Mouse (Mus musculus): ENCODE measurements around the gene Ap5z1.

The Ap5z1 gene

DNA sequence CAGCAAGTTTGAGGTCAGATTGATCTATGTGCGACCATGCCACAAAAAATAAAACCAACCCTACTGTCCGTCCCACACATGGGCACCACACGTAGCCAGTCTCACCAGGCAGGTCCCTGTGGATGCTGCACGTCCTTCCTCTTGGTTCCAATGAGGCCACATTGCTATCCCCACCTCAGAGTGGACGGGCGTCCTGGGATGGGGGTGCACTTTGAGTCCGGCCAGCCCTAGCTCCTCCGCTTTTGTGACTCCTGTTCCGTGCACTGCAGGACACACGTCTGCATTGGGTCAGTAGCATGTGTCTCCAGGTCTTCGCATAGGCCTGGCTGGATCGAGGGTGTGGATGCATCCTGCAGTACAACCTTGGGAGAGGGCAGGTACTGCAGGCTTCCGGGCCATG lies 4.6 kb downstream of the Ap5z1 start:
- intact Hi-C loops (cut with DNase I): no loop called here

DNA sequence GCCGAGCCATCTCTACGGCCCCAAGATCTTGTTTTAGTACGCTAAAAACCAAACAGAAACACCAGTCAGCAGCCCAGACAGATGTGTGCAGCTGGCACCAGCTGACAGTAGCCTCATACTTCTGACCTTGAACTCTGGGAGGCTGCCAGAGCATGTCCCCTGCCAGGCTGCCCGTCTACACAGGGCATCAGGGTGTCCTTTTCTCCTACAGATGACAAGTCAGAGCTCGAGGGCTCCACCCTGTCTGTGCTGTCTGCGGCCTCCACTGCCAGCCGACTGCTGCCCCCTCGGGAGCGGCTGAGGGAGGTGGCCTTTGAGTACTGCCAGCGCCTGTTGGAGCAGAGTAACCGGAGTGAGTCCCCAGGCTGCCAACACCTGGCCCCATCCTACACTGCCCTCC lies 6.1 kb downstream of the Ap5z1 start:
- intact Hi-C loops (cut with DNase I): no loop called here

DNA sequence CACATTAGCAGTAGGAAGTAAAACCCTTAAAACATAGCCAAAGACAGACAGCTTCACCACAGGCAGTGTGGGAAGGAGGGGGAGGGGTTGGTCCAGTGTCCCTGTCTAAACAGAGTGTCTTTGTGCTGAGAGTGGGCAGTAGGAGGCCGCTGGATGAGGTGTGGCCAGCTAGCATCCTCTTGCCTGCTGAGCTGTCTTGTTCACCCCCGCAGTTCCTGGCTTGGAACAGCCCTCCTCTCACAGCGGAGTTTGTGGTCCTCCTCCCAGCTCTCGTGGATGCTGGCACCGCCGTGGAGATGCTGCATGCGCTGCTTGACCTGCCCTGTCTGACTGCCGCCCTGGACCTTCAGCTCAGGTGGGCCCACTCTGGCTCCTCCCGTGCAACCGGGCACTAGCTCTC lies 10.0 kb downstream of the Ap5z1 start:
- intact Hi-C loops (cut with DNase I): no loop called here

DNA sequence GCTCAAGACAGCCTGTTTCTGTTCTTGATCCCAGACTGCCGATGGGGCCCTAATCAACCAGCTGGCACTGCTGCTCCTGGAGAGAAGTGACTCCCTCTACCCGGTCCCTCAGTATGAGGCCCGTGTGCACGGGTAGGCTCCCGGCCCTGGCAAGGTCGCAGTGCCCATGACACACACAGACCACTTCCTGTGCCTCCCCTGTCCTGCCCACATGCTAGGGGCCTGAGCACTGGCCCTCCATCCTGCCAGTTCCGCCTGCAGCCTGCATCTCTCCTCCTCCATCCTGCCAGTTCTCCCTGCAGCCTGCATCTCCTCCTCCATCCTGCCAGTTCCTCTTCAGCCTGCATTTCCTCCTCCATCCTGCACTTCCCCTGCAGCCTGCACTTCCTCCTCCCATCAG lies 11.9 kb downstream of the Ap5z1 start:
- intact Hi-C loops (cut with DNase I): loop anchor here (5.0 kb wide), 1 partner anchor 152 kb away; the partner anchor contains the start of gene Wipi2

DNA sequence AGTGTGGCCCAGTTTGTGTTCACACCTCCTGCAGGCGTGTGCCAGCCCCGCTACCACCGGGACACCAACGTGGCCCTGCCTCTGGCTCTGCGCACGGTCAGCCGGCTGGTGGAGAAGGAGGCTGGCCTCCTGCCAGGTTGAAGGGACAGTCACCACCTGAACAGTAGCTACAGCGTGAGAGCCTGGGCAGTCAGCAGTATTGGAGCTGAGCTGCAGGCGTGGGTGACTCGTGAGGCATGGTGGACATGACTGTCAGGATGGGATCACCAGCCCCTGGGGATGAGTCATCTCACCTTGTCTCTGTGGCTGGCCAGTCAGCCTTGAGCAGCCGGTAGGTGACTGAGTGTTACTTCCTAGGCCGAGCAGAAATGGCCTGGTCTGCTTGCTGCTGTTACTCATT lies 13.6 kb downstream of the Ap5z1 start:
- intact Hi-C loops (cut with DNase I): loop anchor here (5.0 kb wide), 1 partner anchor 150 kb away; the partner anchor contains the start of gene Wipi2

DNA sequence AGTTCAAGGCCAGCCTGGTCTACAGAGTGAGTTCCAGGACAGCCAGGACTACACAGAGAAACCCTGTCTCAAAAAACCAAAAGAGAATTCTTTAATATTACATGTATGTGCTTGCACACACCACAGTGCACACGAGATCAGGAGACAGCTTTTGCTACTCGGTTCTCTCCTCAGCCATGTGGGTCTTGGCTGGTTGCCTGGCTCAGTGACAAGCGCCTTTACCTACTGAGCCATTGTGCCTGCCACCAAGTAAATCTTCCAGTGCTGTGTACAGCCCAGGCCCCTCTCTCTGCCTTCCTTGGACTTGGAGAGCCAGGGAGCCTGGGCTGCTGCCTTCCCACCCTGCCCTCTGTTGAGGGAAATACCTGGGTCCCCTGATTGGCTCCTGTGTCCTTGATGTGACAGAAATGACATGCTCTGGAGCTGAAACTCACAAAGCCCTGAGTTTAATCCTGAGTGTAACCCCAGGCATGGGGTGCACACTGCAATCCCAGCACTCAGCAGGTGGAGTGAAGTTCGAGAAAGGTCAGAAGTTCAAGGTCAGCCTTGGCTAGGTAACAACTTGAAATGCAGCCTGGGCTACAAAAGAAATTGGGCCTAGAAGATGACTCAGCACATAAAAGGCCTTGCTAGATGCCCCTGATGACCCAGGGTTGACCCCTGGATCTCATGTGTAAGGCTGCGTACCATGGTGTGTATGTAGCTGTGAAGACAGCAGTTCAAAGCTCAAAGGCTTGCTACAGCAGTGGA lies 14.3 kb downstream of the Ap5z1 start:
- intact Hi-C loops (cut with DNase I): loop anchor here (5.0 kb wide), 1 partner anchor 149 kb away; the partner anchor contains the start of gene Wipi2

DNA sequence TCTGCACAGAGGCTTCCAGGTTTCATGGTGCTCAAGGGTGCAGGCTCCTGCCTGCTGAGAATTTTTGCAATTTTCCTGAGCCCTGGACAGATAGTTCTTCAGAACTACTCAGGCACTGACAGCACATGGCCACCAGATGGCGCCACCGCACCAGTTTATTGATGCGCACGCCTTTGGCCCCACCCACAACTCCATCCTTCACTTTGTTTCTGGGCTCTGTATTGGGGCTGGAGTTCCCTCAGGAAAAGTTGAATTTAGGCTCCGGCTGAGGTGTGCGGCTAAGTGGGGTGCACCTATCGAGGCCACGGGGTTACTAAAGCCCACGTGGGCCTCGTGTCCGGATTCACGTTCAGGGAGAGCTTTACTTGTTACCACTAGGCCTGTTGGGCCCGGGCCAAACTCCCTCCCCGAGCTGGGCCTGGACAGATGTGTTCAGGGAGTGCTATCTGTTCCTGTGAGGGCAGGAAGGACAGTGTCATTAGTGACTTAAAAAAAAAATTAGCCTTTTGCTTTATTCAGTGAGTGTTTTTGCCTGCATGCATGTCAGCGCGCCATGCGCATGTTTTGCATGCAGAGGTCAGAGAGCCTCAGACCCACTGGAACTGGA lies 15.2 kb downstream of the Ap5z1 start:
- intact Hi-C loops (cut with DNase I): loop anchor here (5.0 kb wide), 1 partner anchor 148 kb away; the partner anchor contains the start of gene Wipi2

DNA sequence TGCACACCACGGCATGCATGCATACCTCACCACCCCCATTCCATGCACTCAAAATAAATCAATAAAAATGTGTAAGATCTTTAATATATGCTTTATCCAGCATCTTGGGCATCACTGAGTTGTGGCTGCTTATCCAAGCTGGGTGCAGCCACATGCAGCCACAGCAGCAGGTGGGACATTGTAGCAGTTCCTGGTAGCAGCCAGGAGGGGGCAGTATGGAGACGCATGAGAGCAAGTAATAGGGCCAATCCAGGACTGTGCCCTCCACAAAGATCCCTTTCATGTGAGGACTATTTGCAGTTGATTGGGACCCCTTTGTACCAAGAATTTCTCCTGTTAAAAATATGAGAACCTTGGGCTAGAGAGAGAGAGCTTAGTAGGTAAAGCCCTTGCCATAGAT lies 18.8 kb downstream of the Ap5z1 start:
- intact Hi-C loops (cut with DNase I): loop anchor here (5.0 kb wide), 1 partner anchor 70 kb away; the partner anchor contains the start of gene Radil

DNA sequence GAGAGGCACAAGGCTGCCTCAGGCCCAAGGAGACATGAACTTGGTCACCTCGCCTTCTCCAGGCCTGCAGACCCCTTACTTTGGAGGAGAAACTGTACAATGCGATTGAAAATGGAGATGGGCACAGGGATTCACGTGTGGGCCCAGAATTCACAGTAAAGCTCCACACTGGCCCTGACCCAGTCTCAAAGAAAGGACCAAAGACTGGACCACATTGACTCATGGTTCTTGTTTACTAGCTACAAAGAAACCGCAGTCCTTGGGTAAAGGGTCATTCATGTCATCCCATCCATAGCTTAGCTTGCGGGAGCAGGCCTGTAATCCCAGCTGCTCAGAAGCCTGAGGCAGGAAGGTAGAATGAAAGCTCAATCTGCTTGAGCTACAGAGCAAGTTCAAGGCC lies 19.8 kb downstream of the Ap5z1 start:
- intact Hi-C loops (cut with DNase I): loop anchor here (5.0 kb wide), 1 partner anchor 69 kb away; the partner anchor contains the start of gene Radil

DNA sequence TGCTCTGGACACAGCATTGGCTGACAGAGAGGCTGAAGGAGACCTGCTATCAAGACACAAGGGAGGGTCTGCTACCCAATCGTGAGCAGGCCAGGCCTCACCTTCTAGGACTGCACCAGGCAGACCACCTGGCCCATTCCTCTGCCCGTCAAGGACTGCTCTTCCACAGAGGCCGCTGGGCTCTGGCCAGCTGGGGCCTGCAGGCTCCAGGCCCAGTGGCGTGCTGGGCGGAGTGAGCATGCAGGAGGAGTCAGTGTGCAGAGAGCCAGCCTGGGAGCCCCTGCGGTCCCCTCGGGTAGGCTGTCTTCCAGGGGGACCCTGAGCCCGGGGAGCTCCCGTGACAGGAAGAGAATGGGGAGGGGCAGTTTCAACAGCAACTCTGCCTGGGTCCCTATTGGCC lies 22.9 kb downstream of the Ap5z1 start:
- intact Hi-C loops (cut with DNase I): no loop called here

DNA sequence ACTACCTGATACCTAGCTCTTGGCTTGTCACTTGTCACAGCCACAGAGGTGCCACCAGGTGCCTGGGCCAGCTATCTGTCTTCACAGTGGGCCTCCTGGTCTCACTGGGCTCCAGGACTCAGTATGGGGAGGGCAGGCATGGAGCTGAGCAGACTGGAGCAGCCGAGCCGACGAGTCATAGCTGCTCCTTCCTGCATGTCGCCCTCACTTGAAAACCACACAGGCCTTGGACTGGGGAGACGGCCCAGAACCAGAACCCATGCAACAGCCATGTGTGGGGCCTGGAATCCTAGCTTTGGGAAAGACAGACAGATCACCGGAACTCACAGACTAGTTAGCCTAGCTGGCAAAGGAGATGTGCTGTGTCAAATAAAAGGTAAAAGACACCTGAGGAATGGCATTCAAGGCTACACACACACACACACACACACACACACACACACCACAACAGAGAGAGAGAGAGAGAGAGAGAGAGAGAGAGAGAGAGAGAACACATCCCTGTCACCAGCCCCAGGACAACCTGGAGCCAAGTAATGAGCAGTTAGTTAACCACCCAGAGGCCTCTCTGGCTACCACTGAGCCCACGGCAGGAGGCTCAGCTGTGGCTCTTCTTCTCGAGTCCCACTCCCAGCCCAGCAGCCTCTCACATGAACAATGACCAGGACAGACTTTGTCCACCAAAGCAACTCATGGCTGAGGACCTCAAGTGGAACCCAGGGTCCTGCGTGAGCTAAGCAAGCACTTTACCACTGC lies 26.4 kb downstream of the Ap5z1 start:
- intact Hi-C loops (cut with DNase I): no loop called here

DNA sequence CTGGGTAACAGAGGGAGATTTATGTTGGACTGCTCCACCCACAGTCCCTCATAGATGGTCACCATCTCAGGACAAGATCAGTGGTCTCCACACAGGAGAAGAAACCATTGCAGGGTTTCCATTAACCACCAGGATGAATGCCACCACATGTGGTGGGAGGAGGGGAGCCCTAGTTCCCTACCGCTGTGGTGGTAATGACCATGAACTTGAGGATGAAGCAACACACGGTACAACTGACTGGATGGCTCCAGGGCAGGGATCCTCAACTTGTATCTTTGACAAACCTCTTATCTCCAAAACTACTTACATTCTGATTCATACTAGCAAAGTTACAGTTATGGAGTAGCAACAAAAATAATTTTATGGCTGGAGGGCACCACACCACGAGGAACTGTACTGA lies 29.6 kb downstream of the Ap5z1 start:
- intact Hi-C loops (cut with DNase I): no loop called here

DNA sequence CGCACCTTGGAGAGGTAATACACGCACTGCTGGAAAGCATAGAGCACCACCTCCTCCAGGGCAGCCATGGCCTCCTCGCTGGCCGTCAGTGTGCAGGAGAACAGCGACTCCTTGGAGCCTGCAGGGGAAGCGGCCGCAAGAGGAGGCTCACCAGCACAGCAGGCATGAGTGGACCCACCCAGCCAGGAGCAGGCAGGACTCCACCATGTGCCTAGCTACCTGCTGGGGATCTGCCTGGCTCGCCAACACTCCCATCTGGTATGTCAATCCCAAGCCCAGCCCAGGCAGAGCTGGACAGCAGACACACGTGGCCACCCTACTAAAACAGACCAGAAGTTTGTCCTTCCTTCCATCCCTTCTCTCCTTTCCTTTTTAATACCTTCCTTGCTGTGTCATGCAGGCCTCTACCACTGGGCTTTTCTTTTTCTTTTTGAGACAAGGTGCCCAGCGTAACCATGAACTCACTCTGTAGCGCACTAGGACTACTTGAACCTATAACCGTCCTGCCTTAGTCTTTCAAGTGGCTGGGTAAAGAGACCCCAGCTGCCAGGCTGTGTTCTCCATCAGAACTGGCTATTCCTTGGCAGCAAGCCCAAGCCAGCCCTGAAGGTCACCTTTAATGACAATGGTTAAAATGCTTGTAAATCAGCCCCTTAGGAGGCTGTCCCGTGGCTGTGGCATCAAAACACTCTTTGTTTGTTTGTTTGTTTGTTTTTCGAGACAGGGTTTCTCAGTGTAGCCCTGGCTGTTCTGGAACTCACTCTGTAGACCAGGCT lies 31.8 kb downstream of the Ap5z1 start:
- intact Hi-C loops (cut with DNase I): loop anchor here (5.0 kb wide), 1 partner anchor 132 kb away; the partner anchor contains the start of gene Wipi2

DNA sequence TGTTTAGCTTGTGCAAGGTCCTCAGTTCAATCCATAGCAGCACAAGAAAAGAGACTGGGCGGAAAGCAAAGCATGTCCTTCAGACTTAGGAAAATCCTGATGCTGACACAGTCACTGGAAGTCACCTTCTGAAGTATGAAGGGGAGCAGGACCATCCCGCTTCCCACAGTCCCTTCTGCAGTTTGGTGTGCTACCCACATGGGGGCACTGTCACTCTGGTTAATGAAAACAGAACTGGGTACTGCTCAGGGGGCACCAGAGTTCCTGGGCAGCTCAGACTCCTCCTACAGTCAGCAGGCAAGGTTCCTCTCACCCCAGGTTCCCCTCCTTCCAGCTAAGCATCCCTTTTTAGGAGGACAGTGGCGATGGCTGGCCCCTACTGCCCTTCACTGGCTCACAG lies 35.2 kb downstream of the Ap5z1 start:
- intact Hi-C loops (cut with DNase I): loop anchor here (5.0 kb wide), 1 partner anchor 128 kb away; the partner anchor contains the start of gene Wipi2

DNA sequence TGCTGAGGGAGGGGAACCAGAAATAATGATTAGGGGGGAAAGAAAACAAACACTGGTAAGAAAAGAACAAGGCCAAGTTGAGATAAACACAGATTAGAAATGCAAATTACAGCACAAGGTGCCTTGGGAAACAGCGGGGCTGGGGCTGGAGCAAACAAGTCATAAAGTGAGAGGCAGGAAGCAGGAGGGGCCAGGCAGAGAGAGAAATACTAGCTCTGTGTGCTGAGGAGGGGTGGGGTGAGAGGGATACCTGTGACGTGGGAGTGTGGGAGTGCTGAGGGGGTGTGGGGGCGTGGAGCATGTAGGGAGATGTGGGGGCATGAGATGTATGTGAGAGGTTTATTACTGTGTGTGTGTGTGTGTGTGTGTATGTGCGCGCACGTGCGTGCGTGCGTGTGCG lies 37.2 kb downstream of the Ap5z1 start:
- intact Hi-C loops (cut with DNase I): loop anchor here (5.0 kb wide), 1 partner anchor 216 kb away; no protein-coding TSS in a partner anchor

DNA sequence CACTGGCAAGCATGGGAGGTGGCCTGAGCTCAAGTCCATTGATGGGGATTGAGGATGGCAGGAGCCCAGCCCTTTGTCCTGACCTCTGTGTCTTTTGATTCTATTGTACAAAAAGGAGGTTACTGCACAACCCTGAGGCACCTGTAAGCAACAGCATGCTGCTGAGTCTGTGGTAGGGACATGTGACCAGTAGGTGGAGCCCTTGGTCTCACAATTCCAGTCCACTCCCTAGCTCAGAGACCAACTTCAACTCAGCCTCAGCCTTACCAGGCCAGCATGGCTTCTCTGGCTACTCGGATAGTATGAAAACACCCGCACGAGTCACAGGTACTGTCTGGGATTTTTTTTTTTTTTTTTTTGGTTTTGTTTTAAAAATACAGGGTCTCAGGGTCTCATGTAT lies 38.7 kb downstream of the Ap5z1 start:
- intact Hi-C loops (cut with DNase I): loop anchor here (2.0 to 5.0 kb wide), 2 partner anchors 48 to 215 kb away; partner anchors contain the start of gene Radil

DNA sequence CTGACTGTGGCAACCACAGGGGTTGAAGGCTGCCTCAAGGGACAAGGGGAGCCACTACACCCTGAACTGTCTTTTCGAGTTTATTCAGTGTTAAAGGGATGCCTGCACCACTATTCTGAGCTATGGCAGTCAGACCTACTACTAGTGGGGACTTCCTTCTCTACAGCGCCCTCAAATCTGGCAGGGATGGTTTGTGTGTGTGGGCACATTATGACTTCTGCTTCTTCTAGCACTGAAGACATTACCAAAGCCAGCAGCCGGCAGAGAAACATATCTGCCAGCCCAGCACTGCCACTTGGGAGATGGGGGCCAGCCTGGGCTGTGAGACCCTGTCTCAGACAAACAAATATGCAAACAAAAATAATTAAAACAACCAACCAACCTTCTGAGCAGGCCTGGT lies 40.4 kb downstream of the Ap5z1 start:
- intact Hi-C loops (cut with DNase I): loop anchor here (5.0 kb wide), 1 partner anchor 213 kb away; no protein-coding TSS in a partner anchor

DNA sequence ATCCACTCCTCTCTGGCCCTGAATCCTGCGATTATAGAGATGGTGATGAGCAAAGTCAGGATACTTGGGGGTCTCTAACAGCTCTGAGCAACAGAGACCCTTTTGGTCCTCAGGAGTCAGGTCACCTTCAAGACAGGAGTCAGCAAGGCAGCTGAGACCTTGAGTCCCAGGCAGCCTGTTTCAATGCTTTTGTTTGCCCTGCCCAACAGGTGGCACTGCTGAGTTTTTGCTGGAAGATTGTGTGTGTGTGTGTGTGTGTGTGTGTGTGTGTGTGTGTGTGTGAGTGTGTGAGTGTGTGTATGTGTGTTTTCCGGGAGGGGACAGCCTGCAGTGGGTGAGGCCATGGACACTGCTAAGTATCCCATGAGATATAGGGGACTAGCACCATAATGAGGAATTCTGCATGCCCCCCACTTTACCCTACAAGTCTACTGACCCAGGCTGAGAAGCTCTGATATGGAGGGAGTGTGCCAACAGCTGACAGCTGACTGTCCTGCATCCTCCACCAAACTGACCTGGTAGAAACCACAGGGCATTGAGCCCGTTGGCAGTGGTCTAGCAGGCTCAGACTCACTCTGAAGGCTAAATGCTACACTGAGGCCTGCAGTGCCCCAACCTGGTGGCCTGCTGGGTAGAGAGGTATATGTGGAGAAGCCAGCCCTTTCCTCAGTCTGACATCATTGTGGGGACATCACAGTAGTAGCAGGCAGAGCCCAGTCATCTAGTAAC lies 42.1 kb downstream of the Ap5z1 start:
- intact Hi-C loops (cut with DNase I): no loop called here

DNA sequence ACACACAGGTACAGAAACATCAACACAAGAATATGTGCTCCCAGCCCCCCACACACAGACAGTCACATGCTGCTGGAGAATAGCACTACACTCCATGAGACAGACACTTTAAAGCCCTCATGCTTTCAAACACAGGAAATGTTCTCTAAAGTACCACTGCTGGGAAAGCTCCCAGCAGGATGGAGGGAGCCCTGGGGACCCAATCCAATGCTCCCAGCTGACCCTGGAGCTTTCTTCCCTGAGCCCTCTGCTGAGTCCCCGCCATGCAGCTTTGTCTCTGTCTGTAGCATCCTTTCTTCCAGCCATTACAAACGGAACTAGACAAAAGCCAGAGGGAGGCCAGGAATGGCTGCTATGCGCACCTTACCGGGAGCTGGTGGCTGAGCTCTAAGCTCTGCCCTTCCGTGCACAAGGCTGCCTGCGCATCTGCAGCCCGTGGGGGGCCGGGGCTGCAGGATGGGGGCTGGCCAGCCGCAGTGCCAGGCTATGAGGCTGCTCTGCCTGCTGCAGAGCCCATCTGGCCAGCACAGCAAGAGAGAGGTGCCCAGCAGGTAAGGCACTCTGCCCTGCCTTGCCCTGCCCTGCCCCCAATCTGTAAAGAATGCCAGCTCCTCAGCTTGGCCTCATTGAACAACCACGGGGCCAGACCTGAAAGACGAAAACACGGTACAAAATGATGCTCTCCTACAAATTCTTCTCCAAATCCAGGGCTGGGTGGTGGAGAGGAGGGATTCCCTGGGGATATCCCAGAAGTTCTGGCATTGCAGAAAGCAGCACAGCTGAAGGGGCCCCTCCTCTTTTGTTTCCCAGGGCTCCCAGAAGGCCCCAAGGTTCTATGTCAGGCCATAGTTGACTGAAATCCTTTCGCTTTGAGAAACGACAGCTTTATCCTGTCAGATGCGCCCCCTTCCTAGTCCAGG lies 45.7 kb downstream of the Ap5z1 start:
- intact Hi-C loops (cut with DNase I): no loop called here

All from adrenal gland (tissue).